Mouse (Mus musculus) small intestine, adult 10 weeks (tissue): ENCODE results near the gene Tnnt1. TPM values are rescaled to one million over a fixed set of nuclear protein-coding genes. Genes with fewer than 3 reads are reported as not detected.

Source experiments
- polyA plus RNA-seq: library from polyadenylated mRNA; stranded (reverse); fragments of 350-450 nt; fragmentation: Illumina TruSeq; extraction: RNeasy Lipid Tissue Mini Kit (QIAGEN cat#74804); gene quantifications from one replicate; pipeline ENCODE4 v1.2.3, GENCODE M21; 2014; ENCODE audit warnings: low replicate concordance

The Tnnt1 gene
- polyA plus RNA-seq = 0.85 TPM

DNA sequence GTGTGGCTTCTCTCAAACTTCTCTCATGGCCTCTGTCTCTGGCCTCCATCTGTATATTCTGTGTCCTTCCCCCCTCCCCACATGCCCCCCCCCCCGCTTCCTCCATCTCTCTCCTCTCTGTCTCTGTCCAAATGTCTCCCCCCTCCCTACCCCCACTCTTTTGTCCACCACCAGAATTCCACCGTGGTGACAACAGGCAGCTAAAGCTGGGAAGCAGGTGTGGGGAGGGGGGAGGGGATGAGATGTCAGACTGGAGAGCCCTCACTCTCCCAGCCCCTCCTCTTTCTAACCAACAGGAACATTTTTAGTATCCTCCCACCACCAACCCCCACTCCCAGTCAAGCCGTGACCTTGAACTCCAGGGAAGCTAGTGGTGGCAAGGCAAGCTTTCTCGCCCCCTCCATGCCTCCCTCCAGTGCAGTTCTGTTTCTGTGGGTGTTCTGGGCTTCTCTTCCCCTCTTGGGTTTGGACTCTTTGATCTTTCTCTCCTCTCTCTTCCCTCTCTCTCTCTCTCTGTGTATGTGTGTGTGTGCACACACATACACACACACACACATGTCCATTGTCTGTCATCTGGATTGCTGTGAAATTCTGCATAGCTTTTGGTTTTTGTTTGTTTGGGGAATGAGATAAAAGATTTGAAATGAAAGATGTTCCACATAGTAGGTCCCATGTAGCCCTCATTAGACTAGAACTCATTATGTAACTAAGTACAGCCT, at the start of gene Tnnt1:
TSS of gene Tnnt1 (minus strand) at position 51 of the 719 bp plus-strand sequence.

GRCm38 (mm10) chr7:4547221-4547641, 31.0 kb upstream of the Tnnt1 start, which contains the start of gene Syt5:
Gene Syt5, minus strand, starts transcription at chr7:4547541.

GRCm38 (mm10) chr7:4532005-4532729, 16.0 kb upstream of the Tnnt1 start, which contains the start of gene Dnaaf3:
Gene Dnaaf3, minus strand, starts transcription at chr7:4532453.

DNA sequence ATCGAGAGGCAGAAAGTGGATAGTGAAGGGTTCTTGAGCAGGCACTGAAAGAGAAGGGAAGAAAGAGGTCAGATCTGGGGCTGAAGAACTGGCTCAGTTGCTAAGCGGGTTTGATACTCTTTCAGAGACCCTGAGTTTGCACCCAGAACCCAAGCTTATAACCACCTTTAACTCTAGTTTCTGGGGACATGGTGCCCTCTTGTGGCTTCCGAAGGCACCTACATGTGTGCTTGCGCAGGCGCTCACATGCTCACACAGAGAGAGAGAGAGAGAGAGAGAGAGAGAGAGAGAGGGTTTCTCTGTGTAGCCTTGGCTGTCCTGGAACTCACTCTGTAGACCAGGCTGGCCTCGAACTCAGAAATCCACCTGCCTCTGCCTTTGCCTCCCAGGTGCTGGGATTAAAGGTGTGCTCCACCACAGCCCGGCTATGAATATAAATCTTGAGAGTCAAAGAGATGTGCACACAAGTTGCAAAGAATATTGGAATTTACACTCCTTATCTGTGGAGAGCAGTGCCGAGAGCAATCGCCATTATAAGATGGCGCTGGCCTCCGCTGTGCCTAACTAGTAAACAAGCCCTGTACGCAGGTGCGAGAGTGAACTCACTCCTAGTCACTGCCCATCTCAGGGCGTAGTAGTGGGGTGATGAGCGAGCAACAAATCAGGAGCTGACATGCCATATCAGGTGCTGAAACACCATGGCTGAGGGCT, 8.2 kb upstream of the Tnnt1 start, which contains the start of gene Tnni3:
TSS of gene Tnni3 (minus strand) at position 18 of the 711 bp plus-strand sequence.

DNA sequence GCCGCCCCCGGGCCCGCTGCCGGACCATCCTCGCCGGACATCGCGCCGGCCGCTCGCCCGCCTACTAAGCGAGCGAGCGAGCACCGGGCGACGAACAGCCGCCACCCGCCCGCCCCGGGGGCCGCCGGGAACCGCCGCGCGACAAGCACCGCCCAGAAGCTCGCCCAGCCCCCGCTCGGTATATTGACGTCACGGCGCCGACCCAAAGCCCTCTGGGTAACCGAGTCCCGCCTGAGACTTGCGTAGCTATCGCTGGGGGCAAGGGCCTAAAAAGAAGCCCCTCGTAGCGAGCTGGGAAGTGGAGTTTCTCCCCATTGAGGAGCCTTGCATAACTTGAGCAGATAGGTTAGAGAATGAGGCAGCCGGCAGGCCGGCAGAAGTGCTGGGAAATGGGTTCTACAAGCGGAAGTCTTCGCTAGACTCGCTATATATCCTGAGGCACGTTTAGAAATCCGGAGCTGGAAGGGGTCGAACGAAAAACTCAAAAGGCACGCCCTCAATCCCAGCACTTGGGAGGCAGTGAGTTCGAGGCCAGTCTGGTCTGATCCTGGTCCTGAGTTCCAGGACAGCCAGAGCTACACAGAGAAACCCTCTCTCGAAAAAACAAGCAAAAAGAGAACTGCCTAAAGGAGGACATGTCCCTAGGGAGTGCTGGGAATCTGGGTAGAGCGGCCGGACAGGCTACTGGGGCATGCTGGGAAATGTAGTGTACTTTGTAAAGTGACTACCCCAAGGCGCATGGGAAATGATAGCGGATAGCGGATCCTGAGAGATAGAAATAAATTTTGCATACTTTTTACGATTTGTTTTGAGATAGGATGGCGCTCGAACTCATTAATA, 14.4 kb downstream of the Tnnt1 start, which contains the start of gene Ppp1r12c:
TSS of gene Ppp1r12c (minus strand) at position 123 of the 840 bp plus-strand sequence.

DNA sequence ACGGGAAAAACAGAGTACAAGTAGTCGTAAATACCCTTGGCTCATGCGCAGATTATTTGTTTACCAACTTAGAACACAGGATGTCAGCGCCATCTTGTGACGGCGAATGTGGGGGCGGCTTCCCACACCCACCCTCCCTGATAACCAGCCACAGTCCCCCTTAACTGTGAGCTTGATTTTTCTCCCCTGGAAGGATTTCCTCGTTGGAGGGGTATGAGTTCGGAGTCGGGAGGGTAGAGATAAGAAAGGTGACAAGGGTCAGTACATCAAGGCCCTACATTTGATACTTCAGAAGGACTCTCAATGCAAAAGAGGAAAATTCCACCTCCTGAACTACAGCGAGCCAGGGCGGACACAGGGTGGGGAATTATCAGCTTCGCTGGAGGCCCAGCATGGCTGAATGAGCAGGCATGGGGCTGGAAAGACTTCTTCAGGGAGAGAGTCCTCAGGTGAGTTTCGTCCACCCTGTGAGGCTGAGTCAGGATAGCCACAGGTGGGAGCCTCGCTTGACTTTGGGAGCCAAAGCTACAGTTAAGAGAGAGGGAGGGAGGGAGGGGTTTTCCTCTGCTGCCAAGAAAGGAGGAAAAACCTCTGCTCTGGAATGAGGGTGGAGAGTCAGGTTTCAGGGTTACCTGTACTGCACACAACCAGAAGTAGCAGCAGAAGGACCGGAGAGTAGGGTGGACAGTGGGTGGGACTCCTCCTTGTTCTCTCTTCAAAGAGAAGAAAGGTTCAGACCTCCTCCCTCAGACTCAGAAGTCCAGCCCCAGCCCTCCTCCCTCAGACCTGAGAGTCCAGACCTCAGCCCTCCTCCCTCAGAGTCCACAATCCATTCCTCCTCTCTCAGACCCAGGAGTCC, 55.4 kb downstream of the Tnnt1 start, which contains the start of gene Eps8l1:
TSS of gene Eps8l1 (plus strand) at position 99 of the 859 bp plus-strand sequence.

Other genes with a start within 250 kb of the Tnnt1 start
- 0.89 TPM for gene Ncr1, start 178.7 kb downstream of the Tnnt1 start, polyA plus RNA-seq
- 0.52 TPM for gene Gp6, start 118.6 kb downstream of the Tnnt1 start, polyA plus RNA-seq
- 7.0 TPM for gene Rdh13, start 70.7 kb downstream of the Tnnt1 start, polyA plus RNA-seq
- 0.11 TPM for gene Eps8l1, start 55.7 kb downstream of the Tnnt1 start, polyA plus RNA-seq
- gene Ppp1r12c, start 14.7 kb downstream of the Tnnt1 start, polyA plus RNA-seq = 4.6 TPM
- gene Tnni3, start 7.8 kb upstream of the Tnnt1 start, polyA plus RNA-seq = not detected
- not detected for gene Dnaaf3, start 16.1 kb upstream of the Tnnt1 start, polyA plus RNA-seq
- 1.1 TPM for gene Syt5, start 31.2 kb upstream of the Tnnt1 start, polyA plus RNA-seq
- 19.6 TPM for gene Ptprh, start 87.7 kb upstream of the Tnnt1 start, polyA plus RNA-seq
- gene Tmem86b, start 115.0 kb upstream of the Tnnt1 start, polyA plus RNA-seq = 28.1 TPM
- 11.5 TPM for gene Ppp6r1, start 142.6 kb upstream of the Tnnt1 start, polyA plus RNA-seq
- gene Hspbp1, start 168.7 kb upstream of the Tnnt1 start, polyA plus RNA-seq = not detected
- gene Brsk1, start 174.2 kb upstream of the Tnnt1 start, polyA plus RNA-seq = not detected
- gene Tmem150b, start 208.9 kb upstream of the Tnnt1 start, polyA plus RNA-seq = 4.2 TPM
- 2.5 TPM for gene Kmt5c, start 223.7 kb upstream of the Tnnt1 start, polyA plus RNA-seq
- not detected for gene Cox6b2, start 236.7 kb upstream of the Tnnt1 start, polyA plus RNA-seq